31 mouse cellular contexts compared by ENCODE assay signal in genomic region chr19:32965488-32965887, GRCm38 (mm10).
"Had no signal": no experiment of that assay in that cellular context is flagged by ENCODE, and none has a peak within 500 bp of the region (broad histone marks: within the 10 kb centered on the region; RNA-seq: fewer than 3 reads in every experiment).

No protein-coding gene starts in this region.

- H3K9me3 ChIP-seq: limb, embryonic 10.5 days; limb, embryonic 12.5 days; limb, embryonic 13.5 days; limb, embryonic 15.5 days; liver, embryonic 12.5 days; liver, embryonic 13.5 days; liver, embryonic 15.5 days; lung, embryonic 15.5 days; megakaryocyte, embryonic 14.5 days; midbrain, embryonic 10.5 days; midbrain, embryonic 12.5 days; midbrain, embryonic 13.5 days; midbrain, embryonic 15.5 days; neural tube, embryonic 12.5 days had no signal

- DNase-seq: left cerebral cortex, postnatal 4 days; liver; liver, embryonic 13.5 days; liver, postnatal 0 days; lung, adult 18-20 months; lung, adult 2 months; lung, postnatal 14 days; lung, postnatal 36 days; lung, postnatal 4 days; midbrain, embryonic 14.5 days had no signal

- H3K4me2 ChIP-seq: limb, embryonic 12.5 days; limb, embryonic 13.5 days; limb, embryonic 15.5 days; liver, embryonic 11.5 days; liver, embryonic 12.5 days; liver, embryonic 13.5 days; liver, embryonic 15.5 days; lung, embryonic 15.5 days; midbrain, embryonic 11.5 days; midbrain, embryonic 12.5 days; midbrain, embryonic 13.5 days; midbrain, embryonic 15.5 days; neural tube, embryonic 12.5 days had no signal

- H3K27me3 ChIP-seq: limb, embryonic 15.5 days; liver, embryonic 12.5 days; liver, embryonic 13.5 days; liver, embryonic 15.5 days; lung, embryonic 15.5 days; midbrain, embryonic 15.5 days; neural tube, embryonic 12.5 days had no signal

- H3K4me3 ChIP-seq: left cerebral cortex, adult 2 months; limb, embryonic 10.5 days; limb, embryonic 12.5 days; limb, embryonic 13.5 days; limb, embryonic 15.5 days; liver, embryonic 12.5 days; liver, embryonic 13.5 days; liver, embryonic 15.5 days; lung, embryonic 15.5 days; megakaryocyte, embryonic 14.5 days; midbrain, embryonic 10.5 days; midbrain, embryonic 12.5 days; midbrain, embryonic 13.5 days; midbrain, embryonic 15.5 days; myocyte; neural tube, embryonic 12.5 days had no signal

- H3K4me1 ChIP-seq: limb, embryonic 12.5 days; limb, embryonic 15.5 days; lung, embryonic 15.5 days; midbrain, embryonic 15.5 days; neural tube, embryonic 12.5 days had no signal

- H3K36me3 ChIP-seq: limb, embryonic 10.5 days; limb, embryonic 12.5 days; limb, embryonic 13.5 days; limb, embryonic 15.5 days; liver, embryonic 12.5 days; liver, embryonic 13.5 days; liver, embryonic 15.5 days; lung, embryonic 15.5 days; midbrain, embryonic 10.5 days; midbrain, embryonic 12.5 days; midbrain, embryonic 13.5 days; midbrain, embryonic 15.5 days; neural tube, embryonic 12.5 days had no signal

- H3K27ac ChIP-seq: left cerebral cortex, adult 2 months; limb, embryonic 10.5 days; limb, embryonic 12.5 days; limb, embryonic 13.5 days; limb, embryonic 15.5 days; liver, embryonic 12.5 days; liver, embryonic 13.5 days; liver, embryonic 14.5 days; liver, embryonic 15.5 days; lung, embryonic 15.5 days; macrophage; midbrain, embryonic 10.5 days; midbrain, embryonic 12.5 days; midbrain, embryonic 13.5 days; midbrain, embryonic 15.5 days; neural tube, embryonic 12.5 days had no signal

- H3K9ac ChIP-seq: limb, embryonic 12.5 days; limb, embryonic 13.5 days; limb, embryonic 15.5 days; liver, embryonic 12.5 days; liver, embryonic 13.5 days; liver, embryonic 14.5 days; liver, embryonic 15.5 days; liver, postnatal 0 days; lung, embryonic 15.5 days; midbrain, embryonic 12.5 days; midbrain, embryonic 13.5 days; midbrain, embryonic 15.5 days; neural tube, embryonic 12.5 days had no signal

- ATAC-seq: liver, embryonic 12.5 days; liver, postnatal 0 days; lung, postnatal 0 days; midbrain, embryonic 13.5 days; midbrain, embryonic 15.5 days; midbrain, embryonic 16.5 days had no signal
